Mouse (Mus musculus): ENCODE data around the gene Drc3.
"Not testable (repeated sequence)": the region's sequence is repeated elsewhere in the genome, so short reads cannot be mapped to it uniquely, and the experiment has no call there.

The Drc3 gene

DNA sequence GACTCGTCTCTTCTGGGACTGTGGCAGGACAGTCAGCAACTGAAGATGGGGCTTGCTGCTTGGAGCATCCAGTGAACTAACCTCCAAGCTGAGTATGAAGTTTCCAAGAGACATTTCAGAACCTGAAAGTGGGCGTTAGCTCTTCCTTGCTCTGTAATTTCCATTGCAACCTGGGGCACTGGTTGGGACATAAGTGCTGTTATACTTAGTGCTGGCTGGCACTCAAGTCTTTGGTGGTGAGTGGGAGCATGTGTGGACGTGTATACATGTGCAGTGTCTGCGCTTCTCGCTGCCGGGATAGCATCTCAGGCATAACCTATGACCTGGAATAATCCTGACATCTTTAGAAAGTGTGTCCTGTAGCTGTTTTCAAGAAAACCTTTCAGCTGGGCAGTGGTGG, 38.2 kb downstream of the Drc3 start:
- DNase-seq (ENCODE audit: low read depth, low spot score), result no peak

DNA sequence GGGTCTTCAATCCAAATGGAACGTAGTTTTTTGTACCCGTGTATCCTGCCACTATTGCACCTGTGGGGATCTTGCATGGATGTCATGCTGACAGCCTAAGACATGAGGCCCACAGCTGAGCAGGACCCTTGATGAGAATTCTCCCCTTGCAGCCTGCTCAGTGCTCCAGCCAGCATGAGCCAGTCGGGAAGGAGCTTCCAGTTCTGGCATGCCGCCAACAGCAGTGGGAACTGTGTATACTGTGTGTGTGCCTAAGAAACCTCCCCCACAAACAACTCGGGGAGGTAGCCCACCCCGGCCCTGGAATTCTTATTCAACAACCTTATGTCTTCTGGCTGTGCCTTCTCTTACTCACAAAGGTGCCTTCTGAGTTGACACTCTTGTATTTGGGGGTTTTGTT, 43.4 kb downstream of the Drc3 start:
- no peak for DNase-seq (ENCODE audit: low read depth, low spot score)

DNA sequence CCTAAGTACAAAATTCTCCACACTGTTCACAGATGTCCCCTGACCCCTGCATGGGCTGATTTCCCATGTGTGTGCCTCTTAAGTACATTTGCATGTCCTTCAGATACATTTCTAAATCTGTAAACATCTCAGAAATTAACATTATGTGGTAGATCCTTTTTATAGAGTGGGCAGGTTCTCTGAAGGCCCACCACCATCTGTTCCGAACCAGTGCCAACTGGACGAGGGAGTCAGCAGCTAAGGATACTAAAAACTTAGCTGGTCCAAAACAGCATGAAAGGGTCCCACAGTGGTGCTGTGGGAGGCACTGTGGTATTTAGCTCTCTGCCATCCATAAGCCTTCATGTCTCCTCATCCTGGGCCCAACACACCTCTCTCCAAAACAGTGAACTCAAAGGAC, 44.0 kb downstream of the Drc3 start:
- no peak for DNase-seq (ENCODE audit: low read depth, low spot score)

DNA sequence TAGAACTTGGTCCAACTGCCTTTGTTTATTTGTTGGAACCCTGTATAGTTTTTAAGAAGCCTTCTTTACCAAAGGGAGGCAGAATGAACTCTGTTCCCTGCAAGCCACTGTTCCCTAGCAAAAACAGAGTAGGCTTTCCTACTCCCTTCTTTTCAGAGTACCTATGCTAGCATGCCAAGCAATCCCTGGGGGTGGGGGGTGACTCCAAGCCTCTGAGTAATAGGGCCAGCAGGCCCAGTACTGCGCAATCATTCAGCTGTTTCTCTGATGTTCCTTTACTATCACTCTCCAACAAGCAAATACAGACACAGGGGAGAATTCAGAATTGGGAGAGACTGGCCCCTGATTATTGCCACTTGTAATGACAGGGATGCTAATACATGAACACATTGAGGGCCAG, 53.5 kb downstream of the Drc3 start:
- no peak for DNase-seq (ENCODE audit: low read depth, low spot score)

DNA sequence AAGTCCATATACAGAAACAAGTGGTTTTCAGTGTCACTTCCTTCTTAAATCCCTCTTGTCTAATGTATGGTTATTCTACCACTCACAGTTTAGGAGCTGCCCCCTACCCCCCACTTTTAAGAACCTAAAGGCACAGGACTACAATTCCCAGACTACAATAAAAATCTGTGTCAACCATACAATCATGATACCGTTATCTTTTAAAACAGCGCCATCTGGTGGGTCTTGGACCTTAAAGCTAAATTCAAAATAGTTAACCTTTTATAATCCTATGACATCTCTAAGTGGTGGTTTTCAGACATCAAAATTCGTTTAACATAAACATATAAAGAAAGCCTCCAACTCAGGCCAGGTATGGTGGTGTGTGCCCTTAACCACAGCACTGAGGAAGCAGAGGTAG, 59.0 kb downstream of the Drc3 start:
- peak; percentile 89 for DNase-seq (ENCODE audit: low read depth, low spot score)

DNA sequence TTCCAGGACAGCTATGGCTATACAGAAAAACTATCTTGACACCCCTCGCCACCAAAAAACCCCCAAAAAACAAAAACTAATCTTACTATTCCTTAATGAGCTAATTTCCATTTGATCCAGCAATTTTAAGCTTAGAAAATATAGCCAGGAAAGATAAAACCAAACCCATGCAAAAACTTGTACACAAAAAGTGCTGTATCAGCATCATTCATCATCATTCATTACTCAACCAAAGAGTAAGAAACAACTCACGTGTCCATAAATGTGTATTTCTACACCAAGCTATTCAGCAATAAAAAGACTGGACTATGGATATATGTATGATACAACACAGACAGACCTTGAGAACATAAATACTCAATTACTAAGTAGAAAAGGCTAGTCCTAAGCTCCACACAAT, 59.8 kb downstream of the Drc3 start:
- DNase-seq (ENCODE audit: low read depth, low spot score), result no peak

DNA sequence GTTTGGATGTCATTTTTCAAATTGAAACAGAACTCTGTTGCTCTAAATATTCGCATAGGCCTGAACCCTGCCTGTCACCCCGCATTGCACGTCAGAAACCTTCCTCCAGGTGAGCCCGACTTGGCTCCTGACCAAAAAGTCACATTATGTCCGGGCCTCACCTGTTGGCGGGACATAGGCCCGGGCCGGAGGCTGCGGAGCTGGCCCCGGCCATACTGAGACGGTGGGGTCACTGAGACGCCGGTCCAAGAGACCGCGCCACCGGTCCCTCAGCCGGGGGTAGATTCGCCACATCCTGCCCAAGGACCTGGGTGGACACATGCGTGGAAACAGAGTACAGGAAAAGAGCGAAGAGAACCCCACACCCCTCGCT, 63.4 kb downstream of the Drc3 start:
- DNase-seq (ENCODE audit: low read depth, low spot score), result no peak

DNA sequence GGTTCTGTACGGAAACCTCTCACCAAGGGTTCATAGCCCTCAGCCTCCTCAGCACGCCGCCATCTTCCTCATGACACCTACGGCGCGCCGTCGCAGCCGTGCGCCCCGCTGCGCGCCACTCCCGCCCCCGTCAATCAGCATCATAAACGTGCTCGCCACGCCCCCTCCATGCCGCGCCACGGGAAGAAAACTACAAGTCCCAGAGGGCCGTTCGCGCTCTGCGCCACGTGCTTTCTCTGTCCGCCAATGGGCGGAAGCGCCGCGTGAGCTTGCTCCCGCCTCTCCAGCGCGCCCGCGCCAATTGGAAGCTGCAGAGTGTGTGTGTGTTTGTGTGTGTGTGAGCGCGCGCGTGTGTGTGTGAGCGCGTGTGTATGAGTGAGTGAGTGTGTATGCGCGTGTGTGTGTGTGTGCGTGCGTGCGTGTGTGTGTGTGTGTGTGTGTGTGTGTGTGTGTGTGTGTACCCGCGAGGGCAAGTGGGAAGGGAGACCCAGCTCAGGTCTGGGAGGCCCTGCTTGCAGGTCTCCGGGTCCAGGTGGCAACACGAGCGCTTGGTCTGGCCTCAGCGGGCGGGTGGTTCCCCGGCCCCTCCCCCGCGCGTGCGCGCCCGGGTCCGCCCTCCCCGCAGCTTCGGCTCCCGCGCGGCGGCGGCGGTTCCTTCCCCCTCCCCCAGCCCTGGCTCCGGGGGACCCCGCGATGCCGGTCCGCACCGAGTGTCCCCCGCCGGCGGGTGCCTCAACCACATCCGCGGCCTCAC, 64.0 kb downstream of the Drc3 start, which contains the start of gene Gid4:
TSS of gene Gid4 (plus strand) at position 183 of the 754 bp plus-strand sequence.
- peak; percentile 98 for DNase-seq (ENCODE audit: low read depth, low spot score)

DNA sequence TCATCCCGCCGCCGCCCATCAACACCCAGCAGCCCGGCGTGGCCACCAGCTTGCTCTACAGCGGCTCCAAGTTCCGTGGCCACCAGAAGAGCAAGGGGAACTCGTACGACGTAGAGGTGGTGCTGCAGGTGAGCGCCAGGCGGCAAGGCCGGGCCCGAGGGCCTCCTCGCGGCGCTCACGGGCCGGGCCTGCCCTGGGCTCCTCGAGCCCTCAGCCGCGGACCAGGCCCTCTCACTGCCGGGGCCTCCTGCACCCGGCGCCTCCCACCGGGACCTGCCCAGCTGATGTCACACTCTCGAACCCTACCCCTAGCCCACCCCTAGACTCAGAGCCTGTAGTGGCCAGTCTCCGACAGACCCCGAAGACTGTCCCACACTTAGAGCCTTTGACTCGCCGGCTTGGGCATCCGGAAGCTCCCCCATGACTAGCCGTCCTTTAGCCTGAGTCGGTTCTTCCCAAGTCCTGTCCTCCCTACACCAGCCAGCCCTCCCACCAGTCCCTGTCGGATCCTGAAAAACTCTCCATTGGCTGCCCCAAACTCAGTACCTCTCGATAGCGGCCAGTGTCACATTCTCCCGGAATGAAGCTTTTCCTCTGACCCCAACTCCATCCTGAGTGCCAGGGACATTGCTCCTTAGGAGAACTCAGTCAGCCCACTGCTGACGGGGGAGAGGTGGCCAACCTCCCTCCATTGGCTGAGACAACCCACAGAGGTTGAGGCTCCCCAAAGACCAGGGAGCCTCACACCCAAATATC, 64.8 kb downstream of the Drc3 start, which contains the start of gene Atpaf2:
TSS of gene Atpaf2 (minus strand) at position 741 of the 756 bp plus-strand sequence.
- DNase-seq (ENCODE audit: low read depth, low spot score), result peak; percentile 51

DNA sequence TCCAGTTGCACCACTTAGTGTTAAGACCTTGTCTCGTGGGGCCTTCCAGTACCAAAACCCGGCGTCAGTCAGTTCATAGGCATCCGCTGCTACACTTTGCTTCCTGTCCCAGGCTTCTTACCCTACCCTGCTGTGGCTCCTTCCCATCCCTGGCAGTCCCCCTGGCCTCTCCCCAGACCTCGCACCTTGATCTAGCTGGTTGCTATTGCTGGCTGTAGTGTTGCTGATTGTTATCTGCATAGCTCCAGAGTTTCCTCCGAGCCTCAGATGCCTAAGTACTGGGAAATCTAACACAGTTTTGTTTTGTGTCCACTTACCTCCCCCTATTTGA, 65.3 kb downstream of the Drc3 start:
- DNase-seq (ENCODE audit: low read depth, low spot score), result peak; percentile 42

DNA sequence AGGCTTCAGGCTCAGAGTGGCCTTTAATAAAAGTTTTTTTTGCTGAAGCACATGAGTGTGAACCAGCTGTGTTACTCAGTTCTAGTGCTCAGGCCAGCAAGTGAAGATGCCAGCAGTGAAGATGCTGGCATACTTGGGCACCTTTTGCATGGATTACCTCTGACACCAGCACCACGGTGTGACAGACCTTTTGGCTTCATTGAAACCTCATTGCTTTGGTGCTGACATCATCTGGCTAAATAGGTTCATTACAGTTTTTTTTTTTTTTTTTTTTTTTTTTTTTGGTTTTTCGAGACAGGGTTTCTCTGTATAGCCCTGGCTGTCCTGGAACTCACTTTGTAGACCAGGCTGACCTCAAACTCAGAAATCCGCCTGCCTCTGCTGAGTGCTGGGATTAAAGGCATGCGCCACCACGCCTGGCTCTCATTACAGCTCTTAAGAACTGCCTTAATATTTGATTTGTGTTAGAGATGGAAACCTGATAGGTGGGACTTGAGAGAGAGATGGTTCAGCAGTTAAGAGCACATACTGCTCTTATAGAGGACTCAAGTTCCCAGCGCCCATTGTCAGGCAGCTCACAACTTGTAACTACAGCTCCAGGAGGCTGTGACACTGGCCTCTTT, 69.0 kb downstream of the Drc3 start:
- DNase-seq (ENCODE audit: low read depth, low spot score), result peak; percentile 46

DNA sequence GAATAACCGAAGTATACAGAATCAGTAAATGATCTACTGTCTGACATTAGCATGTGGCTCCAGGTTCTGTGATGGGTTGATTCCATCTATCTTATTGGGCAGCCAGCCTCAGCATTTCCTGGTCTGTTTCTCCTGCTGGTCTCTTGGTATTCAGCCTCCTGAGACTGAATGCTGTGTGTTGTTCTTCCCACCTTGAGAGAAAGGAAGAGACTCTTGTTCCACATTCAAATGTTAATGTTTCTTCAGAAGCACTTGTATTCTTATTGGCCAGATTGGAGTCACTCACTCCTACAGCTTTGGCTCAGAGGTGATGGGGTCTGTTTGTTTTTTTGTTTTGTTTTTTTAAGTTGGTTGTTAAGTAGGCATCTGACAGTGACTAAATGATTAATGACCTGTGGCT, 69.9 kb downstream of the Drc3 start:
- DNase-seq (ENCODE audit: low read depth, low spot score), result no peak

DNA sequence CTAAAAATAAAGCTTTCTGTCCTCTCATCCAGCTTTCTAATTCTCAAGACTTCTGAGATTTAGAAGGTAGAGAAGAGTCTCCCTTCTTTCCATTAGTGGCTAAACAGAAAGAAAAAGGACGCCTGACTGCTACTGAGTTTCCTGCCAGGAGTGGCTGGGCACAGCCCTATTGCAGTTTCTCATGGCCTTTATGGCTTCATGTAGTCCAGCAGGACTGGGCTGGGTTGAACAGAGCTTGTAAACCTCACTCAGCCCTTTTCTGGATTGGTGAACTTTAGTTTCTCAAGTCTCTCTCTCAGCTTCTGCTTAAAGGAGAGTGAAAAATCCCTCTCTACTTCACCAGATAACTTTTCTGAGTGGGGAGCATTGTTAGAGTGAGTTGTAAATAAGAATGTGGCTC, 73.3 kb downstream of the Drc3 start:
- DNase-seq (ENCODE audit: low read depth, low spot score), result no peak

DNA sequence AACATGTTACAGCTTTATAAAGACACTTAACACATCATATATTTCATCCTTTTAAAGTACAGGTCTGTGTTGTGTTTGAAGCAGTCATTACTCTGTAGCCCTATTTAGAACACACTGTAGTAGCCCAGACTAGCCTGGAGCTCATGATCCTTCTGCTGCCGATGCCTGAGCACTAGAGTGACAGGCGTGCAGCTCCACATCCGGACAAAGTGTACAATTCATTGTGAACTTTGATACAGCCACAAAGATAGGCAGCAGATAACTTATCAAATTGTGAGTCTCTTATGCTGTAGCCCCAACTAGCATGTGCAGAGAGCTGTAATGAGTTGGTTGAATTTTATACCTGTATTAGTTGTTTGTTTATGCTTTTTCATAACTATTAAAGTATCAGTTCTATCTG, 74.5 kb downstream of the Drc3 start:
- DNase-seq (ENCODE audit: low read depth, low spot score), result no peak

DNA sequence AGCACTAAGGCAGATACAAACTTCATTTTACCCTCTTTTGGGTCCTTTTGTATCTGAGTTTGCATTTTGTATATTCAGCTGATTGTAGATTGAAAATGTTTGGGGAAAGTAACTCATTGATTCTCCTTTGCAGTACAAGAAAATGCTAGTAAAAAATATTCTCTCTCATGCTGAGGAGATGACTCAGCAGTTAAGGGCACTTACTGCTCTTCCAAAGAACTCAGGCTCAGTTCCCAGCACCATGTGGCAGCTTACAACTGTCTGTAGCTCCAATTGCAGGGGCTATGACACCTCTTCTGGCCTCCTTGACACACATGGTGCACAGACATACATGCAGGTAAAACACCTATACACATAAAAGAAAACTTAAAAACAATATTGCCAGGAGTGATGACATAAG, 80.4 kb downstream of the Drc3 start:
- no peak for DNase-seq (ENCODE audit: low read depth, low spot score)

DNA sequence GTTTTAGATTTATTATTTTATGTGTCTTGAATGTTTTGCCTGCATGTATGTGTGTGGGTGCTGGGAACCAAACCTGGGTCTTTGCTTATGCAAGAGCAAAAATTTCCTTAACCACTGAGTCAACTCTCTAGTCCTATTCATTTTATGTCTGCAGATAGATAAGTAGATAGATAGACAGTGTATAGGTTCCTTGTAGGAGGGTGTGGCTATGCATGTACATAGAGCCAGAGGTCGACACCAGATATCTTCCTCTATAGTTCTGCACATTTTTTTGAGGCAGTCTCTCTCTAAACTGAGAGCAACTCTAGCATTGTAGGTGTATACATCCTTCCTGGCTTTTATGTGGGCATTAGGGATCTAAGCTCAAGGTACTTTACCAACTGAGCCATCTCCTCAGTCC, 82.0 kb downstream of the Drc3 start:
- DNase-seq (ENCODE audit: low read depth, low spot score), result no peak

DNA sequence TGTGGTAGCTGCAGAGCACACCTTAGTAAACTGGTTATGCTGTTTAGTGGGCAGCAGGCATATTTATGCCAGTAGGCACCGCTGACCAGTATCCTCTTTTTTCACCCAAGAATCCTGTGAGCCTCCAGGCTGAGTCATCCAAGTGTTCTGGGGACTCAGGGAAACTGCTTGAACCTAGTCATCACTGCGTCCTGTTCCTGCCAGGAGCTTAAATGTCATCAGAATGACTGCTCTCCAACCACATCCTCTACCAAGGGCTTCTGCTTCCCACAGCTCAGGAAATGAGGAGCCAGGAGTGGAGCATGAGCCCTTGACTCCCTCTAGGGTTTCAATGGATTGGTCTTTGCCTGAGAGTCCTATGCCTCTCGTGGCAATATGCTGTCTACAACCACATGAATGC, 83.5 kb downstream of the Drc3 start:
- peak; percentile 94 for DNase-seq (ENCODE audit: low read depth, low spot score)

DNA sequence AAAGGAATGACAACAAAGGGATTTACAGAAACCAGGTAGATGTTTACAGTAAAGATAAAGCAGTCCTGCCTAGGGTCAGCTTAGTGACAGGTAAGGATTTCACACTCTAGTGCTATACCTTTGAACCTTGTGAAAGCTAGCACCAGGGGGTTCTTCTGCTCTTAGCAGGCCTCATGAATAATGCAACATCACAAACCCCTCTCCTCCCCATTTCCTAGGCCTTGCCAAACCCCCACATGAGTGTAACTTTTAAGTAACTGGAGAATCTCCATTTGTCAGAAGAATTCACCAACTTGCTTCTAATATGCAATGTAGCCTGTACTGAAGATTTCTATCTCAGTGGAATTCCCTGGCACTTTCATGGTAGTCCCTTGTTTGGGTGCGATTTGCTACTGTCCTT, 86.5 kb downstream of the Drc3 start:
- not testable (repeated sequence) for DNase-seq (ENCODE audit: low read depth, low spot score)

DNA sequence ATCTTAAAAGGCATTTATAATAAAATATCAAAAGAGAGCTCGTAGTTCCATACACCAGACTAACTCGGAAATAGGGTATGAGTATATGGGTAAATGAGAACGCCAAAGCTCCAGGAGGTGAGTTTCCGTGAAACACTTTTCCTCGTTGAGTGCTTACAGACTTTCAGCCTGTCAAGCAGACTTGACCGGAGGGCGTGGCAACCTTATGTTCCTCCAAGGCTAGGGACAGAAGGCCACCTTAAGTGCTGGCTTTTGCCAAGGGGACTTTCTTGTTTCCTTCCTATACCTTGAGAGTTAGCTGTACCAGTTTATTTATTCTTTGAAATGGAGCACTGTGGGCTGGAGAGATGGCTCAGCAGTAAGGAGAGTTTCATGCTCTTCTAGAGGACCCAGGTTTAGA, 87.0 kb downstream of the Drc3 start:
- DNase-seq (ENCODE audit: low read depth, low spot score), result no peak

DNA sequence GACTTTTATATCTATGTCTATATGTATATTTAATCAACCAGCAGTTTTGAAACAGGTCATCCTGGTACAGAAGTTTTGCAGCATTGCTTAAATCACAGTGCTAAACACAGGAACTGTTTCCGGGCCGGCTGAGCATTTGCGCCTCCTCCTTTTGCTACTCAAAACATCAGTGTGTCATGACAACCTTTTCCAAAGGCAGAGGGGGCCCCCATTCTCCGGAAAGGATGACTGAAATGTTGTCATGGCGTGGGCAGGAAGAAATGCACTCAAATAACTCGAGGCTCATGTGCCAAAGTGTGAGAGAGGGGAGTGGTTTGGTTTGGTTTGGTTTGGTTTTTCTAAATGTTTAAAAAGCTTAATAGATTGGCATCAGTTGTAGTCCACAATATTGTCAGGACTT, 89.8 kb downstream of the Drc3 start:
- no peak for DNase-seq (ENCODE audit: low read depth, low spot score)

Data from 3T3-L1 (cell line).